Mouse (Mus musculus) cerebellum, adult 9-10 months (tissue): Measurements from ENCODE around the gene Dennd4b.
"Not testable (repeated sequence)": the region's sequence is repeated elsewhere in the genome, so short reads cannot be mapped to it uniquely, and the experiment has no call there.

Experiments
- DNase-seq: peaks from one replicate; pipeline ENCODE4 v3.0.0; 2022

Dennd4b gene

GRCm38 (mm10) chr3:90265034-90265931 lies at the start of gene Dennd4b:
Gene Dennd4b, plus strand, starts transcription at chr3:90265185.
- DNase-seq = peak; percentile 92

- DNase-seq = no peak
Observed at GRCm38 (mm10) chr3:90215825-90216380, 49.1 kb upstream of the Dennd4b start.

GRCm38 (mm10) chr3:90220088-90220487 lies 44.9 kb upstream of the Dennd4b start:
- peak; percentile 81 for DNase-seq

GRCm38 (mm10) chr3:90220531-90220951 lies 44.4 kb upstream of the Dennd4b start:
- no peak for DNase-seq

GRCm38 (mm10) chr3:90221123-90221522 lies 43.9 kb upstream of the Dennd4b start:
- no peak for DNase-seq

- DNase-seq = no peak
Observed at GRCm38 (mm10) chr3:90222455-90222854, 42.5 kb upstream of the Dennd4b start.

- DNase-seq = no peak
Observed at GRCm38 (mm10) chr3:90222941-90223340, 42.0 kb upstream of the Dennd4b start.

GRCm38 (mm10) chr3:90224331-90224730 lies 40.7 kb upstream of the Dennd4b start:
- DNase-seq = no peak

GRCm38 (mm10) chr3:90231075-90231474 lies 33.9 kb upstream of the Dennd4b start:
- DNase-seq = no peak

- peak; percentile 93 for DNase-seq
Observed at GRCm38 (mm10) chr3:90231507-90232333, 33.3 kb upstream of the Dennd4b start, which contains the start of gene Jtb. Gene Jtb, plus strand, starts transcription at chr3:90231597.

- DNase-seq = no peak
Observed at GRCm38 (mm10) chr3:90241251-90241650, 23.7 kb upstream of the Dennd4b start.

GRCm38 (mm10) chr3:90241669-90242358 lies 23.2 kb upstream of the Dennd4b start:
- no peak for DNase-seq

GRCm38 (mm10) chr3:90242984-90243775 lies 21.8 kb upstream of the Dennd4b start, which contains the start of gene Creb3l4:
Gene Creb3l4, minus strand, starts transcription at chr3:90243512.
- DNase-seq = no peak

GRCm38 (mm10) chr3:90245406-90245805 lies 19.6 kb upstream of the Dennd4b start:
- no peak for DNase-seq

GRCm38 (mm10) chr3:90247630-90247959 lies 17.4 kb upstream of the Dennd4b start:
- DNase-seq = no peak

GRCm38 (mm10) chr3:90247960-90248745 lies 16.8 kb upstream of the Dennd4b start, which contains the start of gene Slc39a1:
Gene Slc39a1, plus strand, starts transcription at chr3:90248172.
- DNase-seq = peak; percentile 95

- peak; percentile 57 for DNase-seq
Observed at GRCm38 (mm10) chr3:90248746-90249100, 16.3 kb upstream of the Dennd4b start.

GRCm38 (mm10) chr3:90250791-90251190 lies 14.2 kb upstream of the Dennd4b start:
- no peak for DNase-seq

GRCm38 (mm10) chr3:90251731-90252226 lies 13.2 kb upstream of the Dennd4b start:
- DNase-seq = not testable (repeated sequence)

- peak; percentile 75 for DNase-seq
Observed at GRCm38 (mm10) chr3:90252659-90253058, 12.3 kb upstream of the Dennd4b start.

- DNase-seq = peak; percentile 70
Observed at GRCm38 (mm10) chr3:90253174-90253573, 11.8 kb upstream of the Dennd4b start.
